Mouse (Mus musculus): ENCODE data around the gene Kcnb1. TPM values are rescaled to one million over a fixed set of nuclear protein-coding genes. Genes with fewer than 3 reads are reported as not detected.

Kcnb1 gene
- polyA plus RNA-seq, 1 experiment from 2014 or later: 1.3 TPM

DNA sequence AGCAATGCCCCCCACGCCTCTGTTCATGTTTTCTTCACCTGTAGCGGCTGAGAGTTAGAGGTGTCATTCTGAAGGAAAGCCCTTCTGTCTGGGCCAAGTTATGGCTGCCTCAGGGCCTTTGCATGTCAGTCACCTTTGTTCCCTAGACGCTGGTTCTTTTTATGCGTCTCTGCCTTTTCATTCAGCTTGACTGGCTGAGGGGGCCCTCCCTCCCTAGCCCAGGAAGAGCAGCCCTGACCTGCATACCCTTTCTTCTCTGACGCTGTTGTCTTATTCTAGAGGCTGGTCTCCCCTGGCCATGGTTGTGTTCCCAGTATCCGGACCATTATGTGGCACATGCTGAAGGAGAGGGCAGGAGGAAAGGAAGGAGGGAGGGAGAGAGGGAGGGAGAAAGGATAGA, 108.8 kb downstream of the Kcnb1 start:
- Histone ChIP-seq H3K4me2 (no peak overlapping the region), H3K9me3 (no peaks in the 10 kb centered on the region), H3K4me1 (peaks cover 25% of the 10 kb centered on the region), H3K4me3 (replicated peaks) (no peak overlapping the region), H3K9ac (no peak overlapping the region), H3K36me3 (replicated peaks) (no peaks in the 10 kb centered on the region), H3K27me3 (no peaks in the 10 kb centered on the region), H3K27ac (no peak overlapping the region)
- 60% methylated on average over 6 of the region's 6 CpGs for WGBS
- ATAC-seq (ENCODE audit: low FRiP score): no peak

DNA sequence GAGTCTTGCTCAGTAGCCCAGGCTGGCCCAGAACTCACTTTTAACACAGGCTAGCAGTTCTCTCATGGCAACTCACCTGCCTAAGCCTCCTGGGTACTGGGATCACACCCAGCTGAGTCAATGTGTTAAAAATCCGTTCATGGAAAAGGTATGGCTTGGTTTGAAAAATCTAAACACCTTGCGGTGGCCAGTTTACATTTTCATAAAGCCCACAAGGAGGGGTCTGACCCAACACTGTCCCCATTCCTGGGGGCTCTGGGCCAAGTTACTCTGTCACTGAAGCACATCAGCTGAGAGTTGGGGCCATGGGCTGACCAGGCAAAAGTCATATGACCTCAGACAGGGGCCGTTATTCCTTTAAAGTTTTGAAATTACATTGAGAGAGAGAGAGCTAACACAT, 109.6 kb downstream of the Kcnb1 start:
- peaks cover 25% of the 10 kb centered on the region for H3K4me1 ChIP-seq
- H3K9me3 ChIP-seq: no peaks in the 10 kb centered on the region
- no peak overlapping the region for H3K9ac ChIP-seq
- WGBS: 89% methylated on average over 3 of the region's 3 CpGs
- H3K4me3 ChIP-seq (replicated peaks): no peak overlapping the region
- ATAC-seq (ENCODE audit: low FRiP score): no peak
- H3K4me2 ChIP-seq: no peak overlapping the region
- H3K36me3 ChIP-seq (replicated peaks): no peaks in the 10 kb centered on the region
- H3K27ac ChIP-seq: no peak overlapping the region
- no peaks in the 10 kb centered on the region for H3K27me3 ChIP-seq

DNA sequence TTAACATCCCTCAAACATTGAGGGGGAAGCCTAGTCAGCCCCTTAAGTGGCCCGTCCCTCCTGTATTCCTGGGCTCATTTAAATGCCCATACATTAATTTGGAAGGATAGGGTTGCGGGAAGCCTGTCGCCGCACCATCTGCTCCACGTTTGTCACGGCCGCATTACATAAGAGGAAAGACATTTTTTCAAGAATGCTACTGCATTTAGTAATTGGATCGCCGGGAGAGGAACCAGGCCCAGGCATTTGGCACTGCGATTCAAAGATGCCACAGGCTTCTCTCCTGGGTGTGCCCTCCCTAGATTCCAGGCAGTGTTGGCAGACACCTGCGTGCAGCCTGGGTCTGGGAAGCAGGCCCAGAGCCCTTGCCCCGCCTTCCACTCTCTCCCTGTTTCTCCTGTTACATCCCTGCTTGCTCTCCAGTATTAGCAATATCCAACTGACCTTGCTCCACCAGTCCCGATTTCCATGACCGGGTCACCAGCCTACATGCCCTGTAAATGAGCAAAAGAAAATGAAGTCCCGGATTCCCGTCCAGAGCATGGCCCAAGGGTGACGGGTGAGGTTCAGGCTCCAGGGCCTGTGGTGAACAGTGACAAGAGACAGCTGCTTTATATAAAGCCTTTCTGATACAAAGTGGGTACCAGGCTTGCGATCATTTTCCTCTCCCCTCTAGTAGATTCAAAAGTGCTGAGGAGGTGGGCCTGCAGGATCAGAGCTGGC, 110.3 kb downstream of the Kcnb1 start:
- H3K9ac ChIP-seq: no peak overlapping the region
- H3K27ac ChIP-seq: 0 out of 2 replicates have a peak overlapping the region, but pooled peaks have one; percentile 27
- no peaks in the 10 kb centered on the region for H3K36me3 ChIP-seq (replicated peaks)
- H3K9me3 ChIP-seq: no peaks in the 10 kb centered on the region
- 58% methylated on average over 18 of the region's 18 CpGs for WGBS
- no peak overlapping the region for H3K4me2 ChIP-seq
- H3K27me3 ChIP-seq: no peaks in the 10 kb centered on the region
- no peak for ATAC-seq (ENCODE audit: low FRiP score)
- H3K4me3 ChIP-seq (replicated peaks): no peak overlapping the region
- H3K4me1 ChIP-seq: peaks cover 25% of the 10 kb centered on the region

DNA sequence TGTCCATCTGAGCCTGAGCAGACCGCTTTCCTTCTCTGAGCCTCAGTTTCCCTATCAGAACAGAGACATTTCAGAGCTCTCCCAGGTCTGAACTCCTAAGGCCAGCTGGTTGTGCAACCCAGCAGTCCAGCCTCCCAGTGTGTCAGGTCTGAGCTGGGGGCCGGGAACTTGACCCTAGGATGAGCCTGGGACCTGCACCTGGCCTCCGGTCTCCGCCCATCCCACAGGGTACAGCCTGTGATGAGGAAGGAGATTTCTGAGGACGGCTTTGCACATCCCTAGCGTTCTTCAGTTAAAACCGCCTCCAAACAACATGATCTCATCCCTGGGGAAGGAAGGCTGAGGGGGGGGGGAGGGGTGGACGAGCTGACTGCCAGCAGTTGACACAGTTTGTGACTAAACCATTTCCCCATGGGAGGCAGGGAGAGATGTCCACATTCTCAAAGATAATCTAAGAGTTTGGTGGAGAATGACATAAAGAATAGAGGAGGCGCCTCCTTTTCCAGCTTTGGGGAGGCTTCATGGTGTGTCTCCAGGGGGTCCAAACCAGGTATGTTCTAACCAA, 110.9 kb downstream of the Kcnb1 start:
- 54% methylated on average over 9 of the region's 9 CpGs for WGBS
- Histone ChIP-seq H3K36me3 (replicated peaks) (no peaks in the 10 kb centered on the region), H3K27ac (0 out of 2 replicates have a peak overlapping the region, but pooled peaks have one; percentile 8), H3K4me1 (peaks cover 25% of the 10 kb centered on the region), H3K9me3 (no peaks in the 10 kb centered on the region), H3K4me3 (replicated peaks) (no peak overlapping the region), H3K27me3 (no peaks in the 10 kb centered on the region), H3K4me2 (no peak overlapping the region), H3K9ac (no peak overlapping the region)
- ATAC-seq (ENCODE audit: low FRiP score): no peak

DNA sequence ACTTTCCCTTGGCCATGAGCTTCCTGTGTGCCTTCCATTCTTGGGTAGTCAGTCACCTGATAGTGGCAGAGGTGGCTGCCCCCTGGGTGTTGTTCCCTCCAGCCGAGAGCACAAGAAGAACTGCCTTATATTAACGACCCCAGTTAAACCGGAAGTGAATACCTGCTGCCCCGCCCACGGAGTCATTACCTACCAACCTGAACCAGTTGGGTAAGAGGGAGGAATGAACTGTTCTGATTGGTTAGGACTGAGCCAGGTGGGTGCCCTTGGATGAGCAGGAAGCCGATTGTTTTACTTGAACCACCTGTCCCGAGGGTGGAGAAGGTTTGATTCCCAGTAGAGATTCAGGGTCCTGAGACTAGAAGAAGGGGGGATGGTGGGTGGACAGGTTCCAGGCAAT, 111.5 kb downstream of the Kcnb1 start:
- Histone ChIP-seq H3K27ac (no peak overlapping the region), H3K9ac (no peak overlapping the region), H3K4me2 (no peak overlapping the region), H3K4me1 (peaks cover 25% of the 10 kb centered on the region), H3K27me3 (no peaks in the 10 kb centered on the region), H3K4me3 (replicated peaks) (no peak overlapping the region), H3K36me3 (replicated peaks) (no peaks in the 10 kb centered on the region), H3K9me3 (no peaks in the 10 kb centered on the region)
- 47% methylated on average over 7 of the region's 7 CpGs for WGBS
- ATAC-seq (ENCODE audit: low FRiP score): no peak

DNA sequence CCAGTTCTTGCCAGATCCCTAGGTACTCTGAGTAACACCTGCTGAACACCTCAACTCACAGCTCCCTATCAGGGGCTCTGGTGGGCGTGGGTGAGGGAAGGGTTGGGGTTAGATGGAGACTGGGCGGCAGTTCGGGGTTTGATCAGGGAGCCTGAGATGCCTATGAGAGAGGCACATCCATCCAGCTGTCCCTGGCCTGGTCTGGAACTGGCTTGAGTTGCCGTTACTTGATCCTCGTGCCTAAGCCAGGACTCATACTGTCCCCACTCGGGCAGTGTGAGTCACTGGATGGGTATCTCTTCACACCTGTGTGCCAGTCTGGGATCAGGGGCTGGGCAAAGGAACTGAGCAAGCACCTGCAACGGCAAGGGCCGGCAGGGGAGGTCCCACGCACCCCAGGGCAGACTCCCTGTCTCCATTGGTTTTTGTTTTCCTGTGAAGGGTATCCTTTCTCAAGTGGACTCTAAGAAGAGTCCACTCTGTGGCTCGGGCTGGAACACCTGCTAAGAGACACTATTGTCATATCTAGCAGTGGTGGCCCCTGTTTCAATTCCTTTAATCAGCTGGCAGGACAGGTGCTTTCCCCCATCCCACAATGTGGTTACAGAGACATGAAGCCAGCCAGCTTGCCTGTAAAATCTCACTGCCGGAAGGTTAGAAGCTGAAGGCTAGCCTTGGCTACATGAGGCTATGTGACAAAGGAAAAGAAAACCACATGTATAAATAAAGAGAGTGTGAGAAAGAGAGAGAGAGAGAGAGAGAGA, 112.6 kb downstream of the Kcnb1 start:
- no peak overlapping the region for H3K4me3 ChIP-seq (replicated peaks)
- WGBS: 89% methylated on average over 11 of the region's 11 CpGs
- no peak overlapping the region for H3K4me2 ChIP-seq
- H3K27me3 ChIP-seq: no peaks in the 10 kb centered on the region
- H3K4me1 ChIP-seq: peaks cover 26% of the 10 kb centered on the region
- H3K36me3 ChIP-seq (replicated peaks): no peaks in the 10 kb centered on the region
- no peak for ATAC-seq (ENCODE audit: low FRiP score)
- no peaks in the 10 kb centered on the region for H3K9me3 ChIP-seq
- H3K27ac ChIP-seq: no peak overlapping the region
- no peak overlapping the region for H3K9ac ChIP-seq

DNA sequence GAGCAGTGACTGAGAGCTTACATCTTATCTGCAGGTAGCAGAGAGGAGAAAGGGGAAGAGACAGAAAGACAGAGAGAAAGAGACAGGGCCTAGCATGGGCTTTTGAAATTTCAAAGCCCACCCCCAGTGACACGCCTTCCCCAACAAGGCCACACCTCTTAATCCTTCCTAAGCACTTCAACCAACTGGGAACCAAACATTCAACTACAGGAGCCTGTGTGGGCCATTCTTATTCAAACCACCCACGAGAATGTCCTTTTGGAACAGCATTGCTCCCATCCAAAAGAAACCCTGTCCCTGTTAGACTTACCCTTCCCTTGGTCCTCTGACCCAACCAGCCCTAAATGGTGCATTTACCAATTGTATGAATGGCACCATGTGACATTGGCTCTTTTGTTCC, 113.2 kb downstream of the Kcnb1 start:
- Histone ChIP-seq H3K9ac (no peak overlapping the region), H3K36me3 (replicated peaks) (no peaks in the 10 kb centered on the region), H3K4me1 (peaks cover 24% of the 10 kb centered on the region), H3K27ac (no peak overlapping the region), H3K4me3 (replicated peaks) (no peak overlapping the region), H3K27me3 (no peaks in the 10 kb centered on the region), H3K9me3 (no peaks in the 10 kb centered on the region), H3K4me2 (no peak overlapping the region)
- ATAC-seq (ENCODE audit: low FRiP score): no peak
- 76% methylated on average over 2 of the region's 2 CpGs for WGBS

DNA sequence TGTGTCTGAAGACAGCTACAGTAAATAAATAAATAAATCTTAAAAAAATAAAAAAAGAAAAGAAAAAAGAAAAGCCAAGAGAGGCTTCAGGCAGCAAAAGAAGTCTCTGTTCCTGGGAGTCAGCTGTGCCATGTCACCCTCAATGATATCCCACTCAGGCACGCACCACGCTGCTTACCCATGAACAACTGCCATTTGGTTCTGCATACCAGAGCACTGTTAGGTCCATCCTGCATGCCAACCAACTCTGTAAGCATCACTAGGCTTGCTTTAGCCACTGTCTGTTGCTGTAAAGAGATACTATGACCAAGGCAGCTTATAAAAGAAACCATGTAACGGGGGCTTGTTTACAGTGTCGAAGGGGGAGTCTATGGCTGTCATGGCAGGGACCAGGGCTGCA, 113.6 kb downstream of the Kcnb1 start:
- no peaks in the 10 kb centered on the region for H3K36me3 ChIP-seq (replicated peaks)
- H3K9me3 ChIP-seq: no peaks in the 10 kb centered on the region
- ATAC-seq (ENCODE audit: low FRiP score): no peak
- no peak overlapping the region for H3K4me2 ChIP-seq
- H3K4me1 ChIP-seq: peaks cover 21% of the 10 kb centered on the region
- no peak overlapping the region for H3K4me3 ChIP-seq (replicated peaks)
- H3K27me3 ChIP-seq: no peaks in the 10 kb centered on the region
- H3K9ac ChIP-seq: no peak overlapping the region
- WGBS: 92% methylated on average over 4 of the region's 4 CpGs
- no peak overlapping the region for H3K27ac ChIP-seq

DNA sequence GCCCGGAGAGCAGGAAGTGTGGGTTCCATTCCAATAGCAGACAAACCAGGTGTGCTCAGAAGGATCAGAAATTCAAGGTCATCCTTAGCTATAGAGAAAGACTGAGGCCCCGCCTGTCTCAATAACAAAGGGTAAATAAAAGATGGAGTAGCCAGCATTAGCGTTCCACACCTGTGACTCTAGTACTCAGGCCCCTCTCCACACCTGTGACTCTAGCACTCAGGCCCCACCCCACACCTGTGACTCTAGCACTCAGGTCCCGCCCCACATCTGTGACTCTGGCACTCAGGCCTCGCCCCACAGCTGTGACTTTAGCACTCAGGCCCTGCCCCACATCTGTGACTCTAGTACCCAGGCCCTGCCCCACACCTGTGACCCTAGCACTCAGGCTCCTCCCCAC, 115.4 kb downstream of the Kcnb1 start:
- H3K9ac ChIP-seq: no peak overlapping the region
- H3K27me3 ChIP-seq: no peaks in the 10 kb centered on the region
- peaks cover 18% of the 10 kb centered on the region for H3K4me1 ChIP-seq
- H3K9me3 ChIP-seq: no peaks in the 10 kb centered on the region
- 95% methylated on average over 5 of the region's 5 CpGs for WGBS
- H3K27ac ChIP-seq: no peak overlapping the region
- H3K4me2 ChIP-seq: no peak overlapping the region
- no peak overlapping the region for H3K4me3 ChIP-seq (replicated peaks)
- no peak for ATAC-seq (ENCODE audit: low FRiP score)
- no peaks in the 10 kb centered on the region for H3K36me3 ChIP-seq (replicated peaks)

DNA sequence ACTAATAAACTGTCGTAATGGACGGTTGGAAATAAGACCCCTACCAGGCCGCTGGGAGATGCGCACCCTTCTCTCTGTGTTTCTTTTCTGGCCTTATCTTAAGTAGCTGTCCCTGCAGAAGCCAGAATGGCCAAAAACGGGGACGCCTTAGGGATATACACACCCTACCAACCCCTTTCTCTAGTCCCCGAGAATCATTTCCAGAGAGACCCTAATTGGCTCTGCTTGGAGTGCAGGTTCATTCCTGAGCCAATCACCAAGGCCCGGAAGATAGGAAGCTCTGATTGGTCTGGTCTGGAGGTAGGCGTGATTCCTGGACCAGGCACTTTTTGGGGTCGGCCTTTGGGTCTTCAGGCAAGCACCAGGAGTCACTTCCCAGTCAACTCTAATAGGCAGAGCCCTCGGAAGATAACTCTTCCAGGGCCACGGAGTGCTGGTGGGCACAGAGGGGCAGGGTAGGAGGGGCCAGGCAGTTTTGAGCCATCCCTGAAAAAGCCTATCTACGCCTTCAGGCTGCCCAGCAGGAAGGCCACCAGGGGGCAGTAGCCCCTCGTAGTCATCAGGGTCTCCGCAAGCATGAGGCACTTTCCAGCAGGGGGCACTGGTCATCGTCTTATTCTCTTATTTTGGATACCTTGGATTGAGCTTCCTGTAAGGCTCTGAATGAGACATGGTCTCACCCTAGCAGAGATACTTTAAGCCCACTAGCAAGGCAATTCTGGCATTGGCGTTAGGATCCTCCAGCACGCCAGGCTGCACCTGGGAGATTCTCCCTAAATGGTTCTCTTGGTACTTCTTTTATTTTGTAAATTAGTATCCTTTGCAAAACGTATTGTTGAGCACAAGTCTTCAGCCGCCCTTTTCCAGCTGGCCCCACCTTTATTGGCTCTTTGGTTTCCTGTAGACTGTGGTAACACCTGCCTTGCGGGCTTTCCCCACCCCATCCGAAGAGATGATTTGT, 118.0 kb downstream of the Kcnb1 start:
- peak overlapping the region; percentile 76 for H3K27ac ChIP-seq
- no peaks in the 10 kb centered on the region for H3K9me3 ChIP-seq
- peak overlapping the region; percentile 58 for H3K9ac ChIP-seq
- 0 out of 2 replicates have a peak, but pooled peaks cover 7% of the 10 kb centered on the region for H3K4me1 ChIP-seq
- peak; percentile 95 for ATAC-seq (ENCODE audit: low FRiP score)
- H3K4me2 ChIP-seq: peak overlapping the region; percentile 62
- H3K27me3 ChIP-seq: no peaks in the 10 kb centered on the region
- H3K36me3 ChIP-seq (replicated peaks): peaks cover 2% of the 10 kb centered on the region
- 7% methylated on average over 22 of the region's 22 CpGs for WGBS
- peak overlapping the region; percentile 45 for H3K4me3 ChIP-seq (replicated peaks)

DNA sequence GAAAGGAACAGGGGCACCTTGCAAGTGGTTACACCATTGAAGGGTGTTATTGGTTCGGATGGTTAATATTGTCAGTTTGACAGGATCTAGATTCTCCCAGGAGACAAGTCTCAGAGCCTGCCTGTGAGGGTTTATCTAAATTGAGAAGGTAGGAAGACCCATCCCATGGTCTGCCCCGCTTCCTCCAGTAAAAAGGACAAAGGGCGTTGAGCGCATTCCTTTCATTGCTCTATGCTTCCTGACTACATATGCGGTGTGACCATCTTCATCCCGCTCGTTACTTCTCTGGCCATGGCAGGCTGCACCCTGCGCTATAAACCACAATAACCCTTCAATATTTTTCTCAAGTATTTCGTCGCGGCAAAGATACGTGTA, 118.7 kb downstream of the Kcnb1 start:
- ATAC-seq (ENCODE audit: low FRiP score): peak; percentile 19
- H3K36me3 ChIP-seq (replicated peaks): peaks cover 8% of the 10 kb centered on the region
- H3K4me3 ChIP-seq (replicated peaks): peak overlapping the region; percentile 45
- 21% methylated on average over 12 of the region's 12 CpGs for WGBS
- peak overlapping the region; percentile 58 for H3K9ac ChIP-seq
- H3K4me1 ChIP-seq: 0 out of 2 replicates have a peak, but pooled peaks cover 7% of the 10 kb centered on the region
- H3K9me3 ChIP-seq: no peaks in the 10 kb centered on the region
- peak overlapping the region; percentile 76 for H3K27ac ChIP-seq
- peak overlapping the region; percentile 62 for H3K4me2 ChIP-seq
- no peaks in the 10 kb centered on the region for H3K27me3 ChIP-seq

DNA sequence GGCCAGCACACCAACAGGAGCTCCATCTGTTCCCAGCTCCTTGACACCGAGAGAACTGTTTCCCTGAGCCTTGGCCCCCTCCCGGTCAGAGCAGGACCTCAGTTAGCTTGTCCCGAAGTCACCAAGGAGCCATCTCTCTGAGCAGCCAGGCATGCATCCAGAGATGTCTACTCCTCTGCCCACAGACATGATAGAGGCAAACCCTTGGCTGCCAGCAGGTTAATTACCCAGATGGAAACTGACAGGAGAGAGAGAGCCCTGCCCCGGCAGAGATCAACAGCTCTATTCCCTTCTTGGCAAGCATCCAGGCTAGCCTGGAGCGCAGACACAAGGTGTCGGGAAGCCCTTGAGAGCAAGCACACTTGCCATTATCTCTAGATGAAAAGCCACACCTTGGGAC, 119.6 kb downstream of the Kcnb1 start:
- H3K4me2 ChIP-seq: no peak overlapping the region
- ATAC-seq (ENCODE audit: low FRiP score): no peak
- H3K4me3 ChIP-seq (replicated peaks): no peak overlapping the region
- 79% methylated on average over 6 of the region's 6 CpGs for WGBS
- H3K9ac ChIP-seq: no peak overlapping the region
- peaks cover 14% of the 10 kb centered on the region for H3K4me1 ChIP-seq
- no peaks in the 10 kb centered on the region for H3K9me3 ChIP-seq
- no peaks in the 10 kb centered on the region for H3K27me3 ChIP-seq
- H3K36me3 ChIP-seq (replicated peaks): peaks cover 17% of the 10 kb centered on the region
- H3K27ac ChIP-seq: no peak overlapping the region

Measured in forebrain, embryonic 12.5 days (tissue).